Mouse (Mus musculus) layer of hippocampus, postnatal 10 days (tissue): ENCODE results near the gene Polr2e. TPM values are rescaled to one million over a fixed set of nuclear protein-coding genes. Genes with fewer than 3 reads are reported as not detected.

ENCODE experiments used
- DNase-seq, 2 experiments: peaks; one replicate each; pipeline ENCODE4 v3.0.0; 2021; ENCODE audit warnings: low spot score in 2 of 2
- total RNA-seq, 2 experiments: library from RNA; stranded (reverse); gene quantifications; 2 replicates each; pipeline ENCODE4 v1.2.3; 2021

The Polr2e gene
- total RNA-seq, 2 experiments from 2014 or later, result 66.9 to 76.7 TPM

DNA sequence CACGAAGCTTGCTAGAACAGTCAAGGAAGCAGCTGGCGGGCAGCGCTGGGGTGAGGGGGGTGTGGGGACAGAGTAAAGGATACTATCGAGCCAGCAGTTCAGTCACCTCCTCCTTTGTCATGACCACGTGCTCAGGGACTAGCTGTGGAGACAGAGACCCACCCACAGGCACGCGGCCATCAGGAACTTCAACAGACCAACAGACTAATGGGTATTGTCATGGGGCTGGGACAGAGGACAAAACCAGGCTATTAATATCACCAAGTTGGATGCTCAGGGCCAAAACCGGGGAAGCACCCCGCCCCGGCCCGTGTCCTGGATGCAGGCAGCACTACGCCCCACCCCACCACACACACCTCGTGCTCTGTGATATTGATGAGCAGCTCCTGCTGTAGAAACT lies 2.8 kb downstream of the Polr2e start:
- DNase-seq, result no peak

DNA sequence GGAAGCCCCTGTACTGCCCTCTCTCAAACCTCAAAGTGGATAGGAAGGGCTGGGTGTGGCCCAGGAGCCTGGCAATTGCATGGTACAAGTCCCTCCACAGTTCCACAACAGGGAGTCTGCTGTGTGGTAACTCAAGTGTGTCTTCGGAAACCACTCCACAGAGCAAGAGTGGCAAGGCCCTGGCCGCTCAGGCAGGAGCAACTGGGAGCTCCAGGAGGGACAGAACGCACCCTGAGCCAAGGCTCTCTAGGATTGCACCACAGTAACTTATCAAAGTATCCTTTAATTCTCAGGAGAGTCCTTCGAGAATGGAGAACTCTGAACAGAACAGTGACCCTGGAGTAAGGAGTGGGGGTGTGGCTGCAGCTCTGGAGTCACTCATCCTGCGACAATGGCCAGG lies 3.9 kb downstream of the Polr2e start:
- no peak for DNase-seq

DNA sequence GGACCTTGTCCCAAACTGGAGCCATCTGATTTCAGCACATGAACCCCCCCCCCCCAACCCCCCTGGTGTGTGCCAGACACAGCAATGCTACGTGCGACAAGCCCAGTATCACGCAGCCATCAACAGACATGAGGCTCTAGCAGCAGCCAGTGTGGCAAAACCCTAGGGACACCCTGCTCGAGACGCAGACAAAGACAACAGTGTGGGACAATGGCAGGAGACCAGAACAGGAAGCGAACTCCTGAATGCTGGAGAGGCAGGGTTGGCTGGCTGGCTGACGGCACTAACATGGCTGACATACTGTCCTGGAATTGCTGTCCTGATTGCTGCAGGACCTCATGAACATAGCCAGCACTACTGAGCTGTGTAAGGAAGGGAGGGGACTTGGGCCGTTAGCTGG lies 4.4 kb downstream of the Polr2e start:
- DNase-seq, result no peak

DNA sequence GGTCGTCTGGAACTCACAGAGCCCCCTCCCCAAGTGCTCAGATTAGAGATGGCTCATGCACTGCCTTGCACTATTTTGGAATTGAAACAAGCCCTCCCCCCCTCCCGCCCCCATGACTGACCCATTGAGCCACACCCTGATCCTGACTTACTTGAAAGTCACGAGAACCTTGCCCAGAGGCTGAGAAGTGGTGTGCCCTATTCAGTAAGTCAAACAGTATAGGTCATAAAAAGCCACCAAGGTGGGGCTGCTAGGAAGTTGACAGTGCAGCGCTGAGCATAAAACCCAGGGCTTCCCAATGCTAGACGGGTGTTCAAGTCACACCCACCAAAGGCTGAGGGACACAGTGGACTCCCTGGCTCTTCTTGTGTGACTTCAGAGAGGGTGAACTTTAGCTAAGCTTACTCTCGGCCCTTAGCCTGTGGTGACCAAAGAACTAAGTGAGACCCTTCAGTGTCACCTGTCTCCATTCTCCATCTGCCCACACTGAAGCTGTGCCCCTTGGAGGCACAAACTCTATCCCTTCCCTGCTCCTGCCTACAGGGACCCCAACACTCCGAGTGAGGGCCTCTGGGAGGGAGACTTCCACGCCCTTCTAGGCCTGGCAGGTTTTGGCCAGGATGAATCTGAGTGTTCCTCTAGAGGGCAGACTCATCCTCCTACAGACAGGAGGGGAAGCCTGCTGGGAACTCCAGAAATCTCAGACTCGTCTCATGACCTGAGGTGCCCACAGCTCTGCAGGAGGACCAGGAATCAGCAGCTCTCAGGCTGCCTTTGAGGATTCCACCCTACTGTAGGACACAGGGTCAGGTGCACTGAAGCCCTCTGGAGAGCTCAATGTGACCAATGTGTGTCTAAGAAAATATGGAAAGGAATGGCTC lies 5.8 kb downstream of the Polr2e start:
- DNase-seq, result no peak

DNA sequence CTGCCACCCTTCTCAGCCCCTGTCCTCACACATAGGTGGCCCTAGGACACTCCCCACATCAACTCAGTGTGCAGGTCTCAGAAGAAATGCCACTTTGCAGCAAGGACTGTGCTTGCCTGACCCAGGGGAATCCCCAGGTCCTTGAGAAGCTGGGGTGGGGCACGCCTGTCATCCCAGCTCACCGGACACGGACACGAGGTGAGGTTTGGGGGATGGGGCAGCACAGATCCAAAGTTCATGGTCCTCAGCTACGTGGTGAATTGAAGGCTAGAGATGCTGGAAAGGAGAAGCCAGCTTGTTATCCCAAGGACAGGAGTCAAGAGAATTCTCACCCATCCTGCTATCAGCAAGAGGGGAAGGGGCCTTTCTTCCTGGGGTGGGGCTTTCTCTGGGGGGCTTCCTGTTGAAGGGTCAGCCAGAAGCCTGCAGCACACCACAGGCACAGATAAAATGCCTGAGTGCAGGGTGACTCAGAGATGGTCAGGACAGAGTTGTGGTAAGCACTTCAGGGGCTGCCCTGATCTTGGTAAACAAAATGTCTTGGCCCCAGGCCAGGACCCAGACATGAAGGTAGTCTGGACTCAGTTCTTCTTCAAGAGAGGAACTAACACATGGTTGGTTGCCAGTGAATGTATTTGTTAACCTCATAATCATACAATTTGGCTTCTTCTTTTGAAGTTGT lies 6.7 kb downstream of the Polr2e start:
- peak in 1 of 2 experiments; percentile 47 for DNase-seq

DNA sequence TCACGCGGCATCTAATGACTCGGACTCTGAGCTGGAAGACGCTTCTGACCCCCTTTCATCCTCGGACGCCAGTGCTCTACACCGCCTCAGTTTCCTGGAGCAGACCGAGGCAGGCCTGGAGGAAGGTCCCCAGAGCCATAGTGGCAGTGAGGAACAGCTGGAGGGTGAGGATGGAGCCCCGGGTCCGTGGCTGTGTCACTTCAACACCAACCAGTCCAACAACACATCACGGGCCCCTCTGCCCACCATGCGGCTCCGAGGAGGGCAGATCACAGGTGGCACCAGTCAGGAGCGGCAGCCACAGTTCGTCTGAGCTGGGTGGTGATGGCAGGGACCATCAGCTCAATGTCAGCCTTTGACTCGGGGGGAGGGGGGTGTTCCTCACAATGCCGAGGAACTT lies 8.9 kb downstream of the Polr2e start:
- no peak for DNase-seq

DNA sequence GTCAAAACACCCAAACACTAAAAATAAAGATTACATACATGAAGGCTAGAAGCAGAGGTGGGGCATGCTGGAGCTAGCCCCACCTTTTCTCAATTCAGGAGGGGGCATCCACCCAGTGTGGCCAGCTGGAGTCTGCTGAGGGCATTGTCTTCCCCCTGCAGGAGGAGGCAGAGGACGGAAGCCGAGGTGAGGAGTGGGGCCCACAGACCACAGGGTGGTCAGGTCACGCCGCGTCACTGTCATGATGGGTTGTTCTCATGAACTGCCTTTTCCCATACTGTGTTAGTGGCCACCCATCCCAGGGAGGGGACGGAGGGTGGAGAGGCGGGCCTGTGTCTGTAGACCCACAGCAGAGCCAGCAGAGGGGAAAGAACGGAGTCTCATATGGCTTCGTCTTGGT lies 9.4 kb downstream of the Polr2e start:
- DNase-seq, result no peak

DNA sequence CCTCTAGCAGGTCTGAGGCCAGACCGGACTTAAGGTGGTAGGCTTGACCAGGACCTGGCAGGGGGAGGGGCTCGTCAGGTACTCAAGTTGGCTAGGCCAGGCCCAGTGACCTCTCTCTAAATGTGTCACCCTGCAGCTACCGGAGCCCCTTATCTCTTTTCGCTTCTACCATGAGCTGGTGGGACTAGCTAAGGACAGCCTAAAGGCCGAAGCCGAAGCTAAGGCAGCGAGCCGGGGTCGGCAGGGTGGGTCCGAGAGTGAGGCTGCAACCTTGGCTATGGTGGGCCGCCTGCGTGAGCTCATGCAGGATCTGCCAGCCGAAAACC lies 11.1 kb downstream of the Polr2e start:
- DNase-seq, result no peak

DNA sequence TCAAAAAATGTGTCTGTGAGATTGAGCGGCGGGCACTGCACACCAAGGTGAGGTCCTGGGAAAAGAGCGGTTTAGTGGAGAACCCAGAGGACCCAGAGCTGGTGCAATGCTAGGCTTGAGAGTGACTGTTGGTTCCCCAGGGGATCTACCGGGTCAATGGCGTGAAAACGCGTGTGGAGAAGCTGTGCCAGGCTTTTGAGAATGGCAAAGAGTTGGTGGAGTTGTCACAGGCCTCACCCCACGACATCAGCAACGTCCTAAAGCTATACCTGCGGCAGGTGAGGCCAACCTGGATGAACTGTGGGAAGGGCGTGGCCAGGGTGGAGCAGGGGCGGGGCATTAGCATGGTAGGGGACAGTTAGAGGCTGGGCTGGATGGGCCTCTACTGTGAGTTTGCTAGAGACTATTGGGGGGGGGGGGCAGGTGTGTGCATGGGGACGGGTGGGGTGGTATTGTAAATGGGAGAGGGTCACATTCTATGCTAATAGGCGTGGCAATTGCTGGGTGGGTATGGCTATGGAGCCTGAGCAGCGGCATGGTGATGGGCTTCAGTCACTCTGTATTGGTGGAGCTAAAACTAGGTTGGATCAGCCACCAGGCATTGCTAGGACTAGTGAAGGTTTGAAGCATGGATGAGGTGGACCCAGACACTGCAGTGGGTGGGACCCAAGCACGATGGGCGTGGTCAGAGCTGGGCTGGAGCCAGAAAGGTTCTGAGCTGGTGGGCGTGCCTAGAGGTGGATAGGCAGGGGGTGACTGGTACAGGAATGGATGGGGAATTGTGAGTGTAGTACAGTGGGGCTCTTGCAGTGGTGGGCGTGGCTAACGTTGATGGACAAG lies 11.7 kb downstream of the Polr2e start:
- no peak for DNase-seq

DNA sequence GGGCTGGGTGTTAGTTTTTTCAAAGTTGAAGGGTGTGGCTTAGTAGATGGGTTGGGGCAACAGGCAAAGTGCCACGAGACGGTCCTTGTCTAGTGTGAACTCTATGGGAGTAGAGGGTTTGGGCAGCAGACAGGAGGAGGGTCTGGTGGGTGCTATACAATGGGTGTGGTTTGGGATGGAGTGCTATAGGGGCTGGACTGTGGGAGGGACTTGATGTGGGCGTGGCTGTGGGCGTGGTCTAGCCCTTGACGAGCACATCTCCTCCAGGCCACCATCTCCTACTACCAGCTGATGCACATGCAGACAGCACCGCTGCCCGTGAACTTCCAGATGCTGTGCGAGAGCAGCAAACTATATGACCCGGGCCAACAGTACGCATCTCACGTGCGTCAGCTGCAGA lies 13.7 kb downstream of the Polr2e start:
- DNase-seq, result no peak

DNA sequence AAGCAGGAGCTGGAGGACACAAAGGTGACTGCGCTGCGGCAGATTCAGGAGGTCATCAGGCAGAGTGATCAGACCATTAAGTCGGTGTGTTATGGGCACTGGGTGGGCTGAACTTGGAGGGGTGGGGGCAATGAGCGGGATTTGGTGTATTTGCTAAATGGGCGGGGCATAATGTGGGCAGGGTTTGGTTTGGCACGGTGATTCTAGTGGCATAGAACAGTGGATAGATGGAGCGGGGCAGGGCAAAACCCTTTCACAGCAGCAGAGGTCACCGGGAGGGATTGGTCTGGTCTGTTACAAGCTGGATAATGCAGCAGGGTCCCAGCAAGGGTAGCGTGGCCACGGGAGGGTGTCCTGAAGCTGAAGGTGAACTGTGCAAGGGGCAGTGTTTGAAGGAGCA lies 14.1 kb downstream of the Polr2e start:
- no peak for DNase-seq

DNA sequence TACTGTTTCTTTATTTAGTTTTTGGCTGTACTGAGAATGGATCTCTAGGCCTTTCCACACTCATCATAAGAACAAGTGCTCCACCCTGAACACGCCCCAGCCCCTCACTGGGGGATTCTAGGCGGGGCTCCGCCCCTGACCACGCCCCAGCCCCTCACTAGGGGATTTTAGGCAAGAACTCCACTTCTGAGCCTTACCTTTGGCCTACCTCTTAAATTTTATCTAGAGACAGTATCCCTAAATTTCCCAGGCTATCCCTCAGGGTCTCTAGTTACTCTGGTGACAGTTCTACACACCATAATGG lies 14.6 kb downstream of the Polr2e start:
- no peak for DNase-seq

DNA sequence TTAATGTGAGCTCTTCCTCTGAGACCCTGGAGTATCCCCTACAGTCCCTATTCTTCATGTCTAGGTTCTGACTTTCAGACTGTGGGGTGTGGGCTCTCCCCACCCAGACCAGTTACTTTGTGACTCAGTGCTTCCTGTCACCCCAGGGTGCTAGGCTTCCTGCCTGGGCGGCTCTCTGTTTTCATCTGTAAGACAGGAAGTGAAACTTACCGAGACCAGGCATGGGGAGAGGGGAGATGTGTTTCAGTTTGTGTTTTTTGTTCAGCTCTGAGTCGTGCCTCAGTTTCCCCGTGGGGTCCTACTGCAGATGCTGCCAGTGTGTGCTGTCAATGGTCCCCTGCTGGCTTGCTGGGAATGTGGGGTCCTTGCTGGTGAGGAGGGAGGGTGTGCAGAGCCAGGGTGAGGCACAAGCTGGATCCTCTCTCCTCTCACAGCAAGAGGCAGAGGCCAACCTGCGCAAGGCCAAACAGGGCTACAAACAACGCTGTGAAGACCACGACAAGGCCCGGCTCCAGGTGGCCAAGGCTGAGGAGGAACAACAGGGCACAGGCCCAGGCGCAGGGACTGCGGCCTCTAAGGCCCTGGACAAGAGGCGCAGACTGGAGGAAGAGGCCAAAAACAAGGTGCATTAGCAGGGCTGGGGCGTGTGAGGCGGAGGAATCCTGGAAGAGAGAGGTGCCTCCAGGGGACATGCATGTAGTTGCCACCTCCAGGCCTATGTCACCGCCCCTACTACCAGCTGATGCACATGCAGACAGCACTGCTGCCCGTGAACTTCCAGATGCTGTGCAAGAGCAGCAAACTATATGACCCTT lies 15.2 kb downstream of the Polr2e start:
- DNase-seq, result no peak

DNA sequence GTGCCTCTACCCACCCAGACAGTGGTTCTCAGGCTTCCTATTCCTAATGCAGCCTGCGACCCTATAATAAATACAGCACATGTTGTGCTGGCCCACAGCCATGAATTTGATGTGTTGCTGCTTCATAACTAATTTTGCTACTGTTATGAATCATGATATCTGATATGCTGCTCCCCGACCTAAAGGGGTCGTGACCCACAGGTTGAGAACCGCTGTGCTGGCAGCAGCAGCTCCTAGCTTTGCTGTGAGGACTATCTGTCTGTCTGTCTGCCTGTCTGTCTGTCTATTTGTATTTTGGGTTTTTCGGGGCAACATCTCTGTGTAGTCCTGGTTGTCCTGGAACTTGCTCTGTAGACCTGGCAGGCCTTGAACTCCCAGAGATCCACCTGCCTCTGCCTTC lies 15.8 kb downstream of the Polr2e start:
- no peak for DNase-seq

DNA sequence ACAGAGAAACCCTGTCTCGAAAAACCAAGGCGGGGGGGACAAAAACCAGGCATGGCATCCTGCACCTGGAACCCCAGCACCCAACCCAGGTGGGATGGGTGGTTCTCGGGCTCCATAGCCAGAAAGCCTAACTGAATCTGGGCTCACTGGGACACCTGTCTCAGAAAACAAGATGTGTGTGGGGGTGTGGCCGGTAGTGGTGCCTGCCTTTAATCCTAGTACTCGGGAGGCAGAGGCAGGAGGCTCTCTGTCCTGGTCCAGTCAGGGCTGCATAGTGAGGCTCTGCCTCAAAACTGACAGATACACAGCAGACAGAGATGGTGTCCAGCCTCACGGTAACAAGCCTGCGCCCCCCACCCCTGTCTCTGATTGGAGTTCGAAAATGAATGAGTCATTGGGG lies 16.8 kb downstream of the Polr2e start:
- DNase-seq, result no peak

DNA sequence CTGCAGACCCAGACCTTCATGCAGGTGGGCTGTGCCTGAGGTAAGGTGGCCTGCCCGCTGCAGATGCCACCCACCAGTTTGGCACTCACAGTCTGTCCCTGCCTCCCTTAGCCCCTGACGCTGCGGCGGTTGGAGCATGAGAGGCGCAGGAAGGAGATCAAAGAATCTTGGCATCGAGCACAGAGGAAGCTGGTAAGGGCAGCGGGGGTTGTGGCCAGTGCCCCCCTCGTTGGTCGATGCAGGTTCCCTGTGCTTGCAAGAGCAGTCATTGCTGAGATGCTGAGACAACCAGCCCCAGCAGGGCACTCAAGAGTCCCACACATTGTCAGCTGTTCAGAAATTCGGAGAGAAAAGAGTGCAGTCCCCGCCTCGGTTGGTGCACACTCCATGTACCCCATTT lies 17.4 kb downstream of the Polr2e start:
- no peak for DNase-seq

DNA sequence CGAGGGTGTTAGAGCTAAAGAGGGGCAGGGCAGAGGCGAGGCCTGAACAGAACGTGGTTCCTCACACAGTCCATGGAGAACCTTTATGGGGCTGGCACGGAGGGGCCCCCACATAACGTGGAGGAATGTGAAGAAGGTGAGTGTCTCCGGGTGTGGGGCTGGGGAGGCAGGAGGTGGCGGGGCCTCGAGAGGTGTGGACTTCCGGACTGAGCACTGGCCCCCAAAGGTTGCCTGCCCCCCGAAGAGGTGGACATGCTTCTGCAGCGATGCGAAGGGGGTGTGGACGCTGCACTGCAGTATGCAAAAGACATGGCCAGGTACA lies 18.3 kb downstream of the Polr2e start:
- no peak for DNase-seq

DNA sequence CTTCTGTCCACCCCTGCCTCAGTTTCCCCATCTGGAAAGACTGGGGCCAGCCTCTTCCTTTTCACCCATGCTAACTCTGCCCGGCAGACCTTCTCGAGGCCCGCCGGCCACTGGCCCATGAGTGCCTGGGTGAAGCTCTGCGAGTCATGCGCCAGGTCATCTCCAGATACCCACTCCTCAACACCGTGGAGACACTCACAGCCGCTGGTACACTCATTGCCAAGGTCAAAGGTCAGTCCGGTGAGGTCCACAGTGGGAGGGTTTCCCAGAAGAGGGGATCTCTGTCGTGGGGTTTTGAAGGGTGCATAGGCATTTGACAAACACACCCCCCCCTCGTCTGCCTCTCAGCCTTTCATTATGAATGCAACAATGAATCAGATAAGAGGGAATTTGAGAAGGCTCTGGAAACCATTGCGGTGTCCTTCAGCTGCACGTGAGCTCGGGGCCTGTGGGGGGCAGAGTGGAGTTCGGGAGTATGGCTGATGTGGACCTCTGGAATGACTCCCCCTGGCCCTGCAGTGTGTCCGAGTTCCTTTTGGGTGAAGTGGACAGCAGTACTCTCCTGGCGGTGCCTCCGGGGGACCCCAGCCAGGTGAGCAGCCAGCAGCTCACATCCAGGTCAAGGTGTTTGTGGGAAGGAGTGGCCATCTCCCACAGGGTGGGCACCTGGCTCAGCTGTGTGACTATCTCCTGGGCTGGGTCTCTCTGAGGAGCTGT lies 18.8 kb downstream of the Polr2e start:
- DNase-seq, result no peak

DNA sequence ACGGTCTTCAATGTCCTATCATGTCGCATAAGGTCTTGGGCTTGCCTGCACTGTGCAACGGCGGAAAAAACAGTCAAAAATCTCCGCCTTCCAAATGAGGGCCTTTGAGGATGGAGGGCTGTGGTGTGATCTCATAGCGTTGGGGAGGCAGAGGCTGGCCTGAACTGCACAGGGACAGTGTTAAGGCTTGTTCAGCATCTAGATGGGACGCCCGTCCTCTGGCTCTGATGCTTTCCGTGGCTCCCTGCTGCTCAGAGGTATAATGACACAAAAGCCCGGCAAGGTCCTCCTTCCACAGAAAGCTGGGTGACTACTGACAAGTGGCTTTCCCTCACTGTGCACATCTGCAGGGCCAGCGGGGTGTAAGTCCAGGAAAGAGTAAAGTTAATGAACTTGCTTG lies 19.4 kb downstream of the Polr2e start:
- no peak for DNase-seq

DNA sequence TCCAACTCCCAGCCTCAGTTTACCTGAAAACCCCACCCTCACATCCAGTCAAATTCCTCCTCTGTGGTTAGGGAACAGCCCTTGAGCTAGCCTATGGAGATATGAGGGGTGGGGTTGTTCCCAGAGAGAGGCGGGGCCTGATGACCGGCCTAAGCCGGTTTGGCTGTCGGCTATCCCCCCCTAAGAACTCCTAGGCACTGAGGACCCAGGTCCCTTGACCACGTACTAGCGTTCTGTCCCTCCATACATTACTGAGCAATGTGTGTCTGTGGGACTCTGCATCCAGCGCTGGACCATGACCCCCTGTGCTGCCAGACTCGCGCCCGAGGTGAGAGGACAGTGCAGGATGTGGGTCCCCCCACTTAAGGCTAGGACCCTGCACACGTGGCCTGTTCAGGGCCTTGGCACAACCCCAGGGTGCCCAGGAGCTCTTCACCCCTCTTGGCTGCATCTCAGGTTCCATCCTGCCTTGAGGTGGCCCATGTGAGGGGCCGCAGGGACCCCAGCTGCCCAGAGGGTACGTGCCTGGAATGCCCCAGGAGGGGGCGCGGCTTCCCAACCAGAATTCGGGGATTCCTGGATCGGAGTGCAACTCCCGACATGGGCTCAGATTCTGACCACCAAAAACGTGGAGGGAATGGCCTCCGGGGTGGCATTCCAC lies 20.0 kb downstream of the Polr2e start:
- no peak for DNase-seq
